Mouse (Mus musculus): ENCODE measurements around the gene Gm47289.
A peak's percentile ranks its signal among the peaks of the same experiment; 100 is the strongest.

The Gm47289 gene

GRCm38 (mm10) chr9:119160689-119161088 lies 1.7 kb downstream of the Gm47289 start:
- no peak for DNase-seq

DNA sequence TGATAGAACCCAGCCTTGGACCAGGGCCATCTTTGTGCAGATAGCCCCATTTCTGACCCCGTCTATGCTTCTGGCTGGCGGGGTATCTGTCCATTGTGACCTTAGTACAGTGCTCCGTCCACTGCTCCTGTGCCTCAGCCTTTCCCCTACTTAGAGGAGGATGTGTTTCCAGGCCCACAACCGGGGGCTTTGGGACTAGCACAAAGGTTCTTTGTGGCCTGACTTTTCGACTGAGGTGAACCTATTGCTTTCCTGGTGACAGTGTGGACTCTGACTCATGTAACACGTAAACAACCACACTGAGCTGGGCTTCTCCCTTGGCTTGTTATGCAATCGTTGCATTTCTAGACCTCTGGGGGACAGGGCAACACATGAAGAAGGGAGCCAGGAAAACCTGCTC lies 5.8 kb downstream of the Gm47289 start:
- no peak for DNase-seq

DNA sequence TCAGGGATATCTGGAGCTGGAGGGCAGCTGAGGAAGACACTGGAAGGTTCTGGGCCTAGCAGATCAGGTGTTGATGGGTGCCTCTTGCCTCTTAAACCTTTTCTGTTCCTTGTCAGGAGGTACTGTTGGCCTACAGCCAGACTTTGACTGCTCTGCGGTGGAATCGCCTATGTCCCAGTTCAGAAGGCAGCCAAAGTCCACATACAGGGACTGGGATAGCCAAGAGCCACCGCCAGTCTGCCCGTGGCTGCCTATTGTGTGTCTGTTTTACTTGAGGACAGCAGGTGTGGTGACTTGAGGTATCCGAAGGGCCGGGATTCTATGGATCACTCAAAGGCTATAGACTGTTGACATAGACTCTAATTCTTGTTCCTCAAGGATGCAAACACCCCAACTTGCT lies 6.6 kb downstream of the Gm47289 start:
- no peak for DNase-seq

DNA sequence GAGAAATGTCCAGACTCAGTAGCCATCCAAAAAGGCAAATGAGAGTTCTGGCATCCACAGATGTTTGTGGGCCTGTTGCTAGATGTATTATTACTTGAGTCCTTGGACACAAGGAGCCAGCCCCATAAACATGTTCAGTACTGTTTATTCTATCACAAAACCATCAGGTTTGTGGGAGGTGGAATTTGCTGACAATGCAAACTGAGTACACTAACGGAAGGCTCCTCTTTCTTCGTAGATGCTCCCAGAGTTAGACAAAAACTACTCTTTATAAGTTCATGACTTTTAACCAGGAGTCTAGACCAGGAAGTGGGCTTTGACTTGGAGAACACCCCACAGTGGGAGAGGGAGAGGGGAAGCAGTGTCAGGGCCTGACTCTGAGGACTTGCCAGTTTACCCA lies 8.6 kb downstream of the Gm47289 start:
- no peak for DNase-seq

GRCm38 (mm10) chr9:119179292-119179691 lies 20.3 kb downstream of the Gm47289 start:
- DNase-seq: no peak

GRCm38 (mm10) chr9:119181241-119181728 lies 22.3 kb downstream of the Gm47289 start:
- DNase-seq: no peak

DNA sequence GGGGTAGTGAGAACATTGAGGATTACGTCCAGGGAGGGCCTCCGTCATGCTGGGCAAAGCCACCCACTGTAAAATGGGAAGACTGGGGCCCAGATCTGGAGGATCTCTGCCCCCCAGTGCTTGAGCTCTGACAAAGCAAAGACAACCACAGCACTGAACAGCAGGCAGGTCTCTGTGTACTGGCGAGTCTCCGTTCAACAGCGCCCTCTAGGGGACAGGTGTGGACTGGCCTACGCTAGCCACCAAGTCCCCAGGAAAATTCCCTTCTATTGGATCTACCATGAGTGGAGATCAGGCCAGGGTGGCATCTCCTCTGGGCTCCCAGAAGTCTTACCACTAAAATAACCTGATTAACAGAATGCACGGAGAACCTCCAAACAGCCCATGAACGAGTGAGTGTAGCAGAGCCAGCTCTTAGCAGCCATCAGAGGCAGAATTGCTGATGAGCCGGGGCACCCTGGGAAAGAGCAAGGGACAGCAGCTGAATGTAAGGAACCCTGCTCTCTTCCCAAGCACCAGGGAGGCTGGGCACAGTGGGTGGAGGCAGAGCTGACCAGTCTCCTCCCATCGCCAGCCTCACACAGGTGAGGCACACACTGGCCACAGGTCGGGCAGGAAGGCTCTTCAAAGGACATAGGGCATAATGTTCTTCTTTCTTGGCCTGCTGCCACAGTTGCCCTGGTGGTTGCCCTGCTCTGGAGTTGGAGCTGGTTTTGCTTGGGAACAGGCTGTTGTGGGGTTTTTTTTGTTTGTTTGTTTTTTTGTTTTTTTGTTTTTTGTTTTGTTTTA lies 33.4 kb downstream of the Gm47289 start:
- peak; percentile 56 for DNase-seq

DNA sequence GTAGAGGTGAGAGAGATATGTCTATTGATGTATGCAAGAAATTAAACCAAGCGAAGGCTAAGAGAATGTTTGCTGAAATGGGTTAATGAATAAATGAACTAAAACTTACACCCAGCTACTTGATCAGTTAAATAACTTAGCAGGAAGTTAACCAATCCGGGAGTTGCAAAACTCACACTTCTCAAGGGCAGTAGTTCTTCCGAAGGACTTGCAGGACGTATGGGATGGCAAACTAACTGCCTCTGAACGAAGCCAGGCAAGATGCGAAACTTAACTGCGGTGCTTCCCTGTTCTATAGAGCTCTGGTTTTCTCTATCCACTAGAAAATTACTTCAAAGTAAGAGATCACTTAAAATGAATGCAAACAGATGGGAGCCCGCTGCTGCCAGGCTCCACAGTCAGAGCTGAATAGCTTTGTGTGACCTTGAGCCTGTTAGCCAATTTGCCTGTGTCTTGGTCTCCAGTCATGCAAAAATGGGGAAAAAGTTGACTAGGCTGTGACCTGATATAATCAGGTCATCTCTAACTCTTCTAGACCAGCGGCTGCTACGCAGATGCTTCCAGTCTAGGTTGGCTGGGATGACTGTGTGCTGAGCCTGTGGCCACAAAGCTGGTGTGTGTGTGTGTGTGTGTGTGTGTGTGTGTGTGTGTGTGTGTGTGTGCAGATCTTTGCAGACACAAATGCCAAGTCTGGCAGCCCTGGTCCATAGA lies 40.3 kb downstream of the Gm47289 start:
- no peak for DNase-seq

DNA sequence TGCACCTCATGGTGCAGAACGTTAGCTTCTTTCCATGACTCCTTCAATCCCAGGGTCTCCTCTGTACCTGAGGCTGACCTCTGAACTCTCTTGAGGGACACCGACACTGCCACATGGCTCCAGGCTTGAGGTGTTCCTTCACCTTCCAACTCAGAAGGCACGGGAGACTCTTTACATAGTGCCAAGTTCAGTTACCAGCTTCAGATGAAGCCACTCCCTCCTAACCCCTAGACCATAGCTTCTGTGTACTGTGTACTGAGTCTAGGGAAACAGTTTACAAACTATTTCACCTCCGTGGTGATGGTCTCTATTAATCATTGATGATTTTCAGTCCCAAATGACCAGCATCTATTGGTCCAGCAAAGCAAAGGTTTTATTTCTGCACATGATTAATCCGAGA lies 42.7 kb downstream of the Gm47289 start:
- DNase-seq: no peak

GRCm38 (mm10) chr9:119203617-119204016 lies 44.7 kb downstream of the Gm47289 start:
- no peak for DNase-seq

GRCm38 (mm10) chr9:119205756-119206155 lies 46.8 kb downstream of the Gm47289 start:
- DNase-seq: no peak

DNA sequence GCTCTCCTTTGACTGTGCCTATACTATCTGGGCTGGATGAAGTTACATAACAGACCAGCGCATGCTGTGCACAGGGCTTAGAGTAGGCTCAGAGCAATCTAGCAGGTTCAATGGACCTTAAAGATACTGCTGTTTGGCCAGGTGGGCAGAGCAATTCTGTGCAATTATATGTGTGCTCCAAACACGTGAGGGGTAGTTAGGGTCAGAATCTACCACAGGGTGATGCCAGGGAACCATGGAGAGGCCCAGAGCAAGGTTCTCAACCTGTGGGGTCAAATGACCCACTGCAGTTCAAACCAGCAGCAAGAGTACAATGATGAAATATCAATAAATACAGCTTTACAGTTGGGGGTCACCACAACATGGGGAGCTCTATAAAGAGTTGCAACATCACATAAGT lies 47.7 kb downstream of the Gm47289 start:
- DNase-seq: no peak

GRCm38 (mm10) chr9:119207113-119207512 lies 48.2 kb downstream of the Gm47289 start:
- DNase-seq: no peak

- no peak for DNase-seq
These were observed 50.0 kb downstream of the Gm47289 start, which contains the start of gene Slc22a13 for GRCm38 (mm10) chr9:119208998-119209397. Slc22a13 (minus strand) TSS chr9:119209098.

Data from cerebellum, postnatal 36 days (tissue).